Mouse (Mus musculus) intestine, embryonic 15.5 days (tissue): ENCODE results near the gene Ralbp1. TPM values are rescaled to one million over a fixed set of nuclear protein-coding genes. Genes with fewer than 3 reads are reported as not detected.

Source experiments
- ATAC-seq: fragments of 200-750 bp; cut with Nextera tagmentation; 2 replicates; pipeline ENCODE4 v1.8.0; 2017; ENCODE audit warnings: moderate TSS enrichment, moderate library complexity
- H3K27ac ChIP-seq: fragments of 300-500 bp; sonication (generic); 2 replicates; pipeline ENCODE4 v1.5.1; 2015; ENCODE audit warnings: mild to moderate bottlenecking, inconsistent platforms
- H3K27me3 ChIP-seq: fragments of 300-500 bp; sonication (generic); replicated peaks from 2 replicates; pipeline ENCODE4 v1.6.1; 2015; ENCODE audit warnings: inconsistent platforms
- H3K36me3 ChIP-seq: fragments of 300-500 bp; sonication (generic); 2 replicates; pipeline ENCODE4 v1.6.1; 2015; ENCODE audit warnings: inconsistent platforms
- H3K4me1 ChIP-seq: fragments of 300-500 bp; sonication (generic); replicated peaks from 2 replicates; pipeline ENCODE4 v1.6.1; 2015; ENCODE audit warnings: inconsistent platforms
- H3K4me2 ChIP-seq: fragments of 300-500 bp; sonication (generic); replicated peaks from 2 replicates; pipeline ENCODE4 v1.6.1; 2015; ENCODE audit warnings: mild to moderate bottlenecking, inconsistent platforms
- H3K4me3 ChIP-seq: fragments of 300-500 bp; sonication (generic); replicated peaks from 2 replicates; pipeline ENCODE4 v1.5.1; 2015; ENCODE audit warnings: inconsistent platforms
- H3K9ac ChIP-seq: fragments of 300-500 bp; sonication (generic); 2 replicates; pipeline ENCODE4 v1.6.1; 2015; ENCODE audit warnings: inconsistent platforms
- H3K9me3 ChIP-seq: fragments of 300-500 bp; sonication (generic); 2 replicates; pipeline ENCODE4 v1.6.1; 2016; ENCODE audit warnings: inconsistent platforms
- WGBS: fragments of 180-500 bp; shearing (Covaris S2); methylation state at CpG from one replicate; pipeline ENCODE4 v1.1.7; 2015; 5-methylcytosine and 5-hydroxymethylcytosine counted together
- polyA plus RNA-seq: library from polyadenylated mRNA; unstranded; fragments of >200 nt; fragmentation: Nextera tagmentation; extraction: Ambion mirVana; gene quantifications from 2 replicates; pipeline ENCODE4 v1.2.1, GENCODE M21; 2015

The Ralbp1 gene
- polyA plus RNA-seq, 1 experiment from 2014 or later = 64.3 TPM

DNA sequence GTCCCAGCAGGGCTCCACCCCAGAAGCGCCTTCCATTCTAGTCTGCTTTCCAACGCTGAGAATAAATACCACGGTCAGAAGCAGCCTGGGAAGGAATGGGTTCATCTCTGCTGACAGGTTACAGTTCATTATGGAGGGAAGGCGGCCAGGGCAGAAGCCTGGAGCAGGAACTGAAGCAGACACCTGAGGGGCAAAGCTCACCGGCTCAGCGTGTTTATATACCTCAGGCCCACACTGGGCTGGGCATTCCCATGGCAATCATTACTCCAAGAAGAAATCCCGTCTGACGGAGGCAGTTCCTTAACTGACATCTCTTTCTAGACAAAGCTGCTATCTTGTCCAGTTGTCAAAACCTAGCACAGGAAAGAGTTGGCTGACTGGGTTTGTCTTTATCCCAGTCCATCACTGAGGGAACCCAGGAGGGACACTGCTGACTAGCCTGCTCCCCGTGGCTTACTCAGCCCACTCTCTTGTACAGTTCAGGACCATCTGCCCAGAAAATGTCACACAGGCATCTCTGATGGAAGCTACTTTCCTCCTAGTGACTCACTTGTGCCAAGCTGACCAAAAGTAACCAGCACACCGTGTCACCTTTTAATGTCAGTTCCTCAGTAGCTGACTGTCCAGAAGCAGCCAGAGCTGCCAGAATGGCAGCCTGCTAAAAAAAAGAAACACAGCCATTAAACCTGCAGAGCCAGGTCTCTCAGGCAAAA is 42.8 kb downstream of the Ralbp1 start:
- no peaks in the 10 kb centered on the region for H3K27me3 ChIP-seq
- WGBS = 82% methylated on average over 10 of the region's 10 CpGs
- no peak overlapping the region for H3K9ac ChIP-seq
- H3K4me2 ChIP-seq = no peak overlapping the region
- H3K4me1 ChIP-seq = no peaks in the 10 kb centered on the region
- H3K36me3 ChIP-seq = peaks cover 23% of the 10 kb centered on the region
- H3K9me3 ChIP-seq = no peaks in the 10 kb centered on the region
- no peak overlapping the region for H3K4me3 ChIP-seq
- ATAC-seq = peak; percentile 56
- no peak overlapping the region for H3K27ac ChIP-seq

DNA sequence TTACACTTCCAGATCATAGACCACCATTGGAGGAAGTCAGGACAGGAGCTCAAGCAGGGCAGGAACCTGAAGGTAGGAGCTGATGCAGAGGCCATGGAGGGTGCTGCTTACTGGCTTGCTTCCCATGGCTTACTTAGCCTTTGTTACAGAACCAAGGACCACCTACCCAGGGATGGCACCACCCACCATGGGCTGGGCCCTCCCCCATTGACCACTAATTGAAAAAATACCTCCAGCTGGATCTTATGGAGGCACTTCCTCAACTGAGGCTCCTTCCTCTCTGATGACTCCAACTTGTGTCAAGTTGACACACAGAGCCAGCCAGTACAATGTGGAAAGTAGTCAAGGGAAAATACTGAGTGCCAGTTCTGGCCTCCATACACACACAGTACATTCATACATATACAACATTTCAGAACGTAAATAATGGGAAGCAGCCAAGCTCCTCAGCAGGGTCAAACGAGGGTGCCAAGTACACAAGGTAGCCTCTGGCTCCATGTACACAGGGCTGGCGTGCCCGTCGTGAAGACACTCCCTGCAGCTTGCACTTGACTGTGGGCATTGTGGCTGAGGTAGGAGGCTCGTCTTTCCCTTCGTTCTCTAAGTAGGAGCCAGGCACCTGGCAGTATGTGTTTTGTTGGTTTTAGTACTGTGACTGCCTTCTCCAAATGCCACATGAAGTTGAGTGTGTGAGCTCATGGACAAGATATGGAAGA is 45.9 kb downstream of the Ralbp1 start:
- Histone ChIP-seq H3K4me1 (no peaks in the 10 kb centered on the region), H3K4me2 (no peak overlapping the region), H3K9me3 (no peaks in the 10 kb centered on the region), H3K27me3 (no peaks in the 10 kb centered on the region), H3K9ac (no peak overlapping the region), H3K36me3 (peaks cover 44% of the 10 kb centered on the region), H3K27ac (no peak overlapping the region), H3K4me3 (no peak overlapping the region)
- WGBS = 82% methylated on average over 7 of the region's 7 CpGs
- no peak for ATAC-seq

DNA sequence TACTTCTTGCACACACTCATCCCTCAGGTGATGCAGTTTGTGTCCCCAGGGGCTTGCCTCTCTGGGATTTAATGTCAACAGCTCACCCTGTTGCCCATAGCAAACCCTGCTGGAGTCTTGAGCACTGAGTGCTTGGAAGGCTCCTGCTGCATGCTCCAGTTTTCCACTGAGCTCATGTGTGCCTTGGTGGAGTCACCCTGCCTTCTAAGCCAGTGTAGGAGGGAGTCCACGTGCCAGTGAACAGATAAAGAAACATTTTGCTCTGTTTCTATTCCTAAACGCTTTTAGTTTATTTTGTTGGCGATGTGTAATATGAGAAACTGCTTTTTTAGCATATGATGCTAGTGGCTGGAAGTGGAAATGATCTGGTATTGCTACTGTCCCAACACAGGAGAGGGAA is 48.9 kb downstream of the Ralbp1 start:
- Histone ChIP-seq H3K4me1 (no peaks in the 10 kb centered on the region), H3K9me3 (no peaks in the 10 kb centered on the region), H3K36me3 (peaks cover 49% of the 10 kb centered on the region), H3K27ac (no peak overlapping the region), H3K27me3 (no peaks in the 10 kb centered on the region), H3K4me3 (no peak overlapping the region), H3K9ac (no peak overlapping the region), H3K4me2 (no peak overlapping the region)
- WGBS = 89% methylated on average over 3 of the region's 3 CpGs
- no peak for ATAC-seq

DNA sequence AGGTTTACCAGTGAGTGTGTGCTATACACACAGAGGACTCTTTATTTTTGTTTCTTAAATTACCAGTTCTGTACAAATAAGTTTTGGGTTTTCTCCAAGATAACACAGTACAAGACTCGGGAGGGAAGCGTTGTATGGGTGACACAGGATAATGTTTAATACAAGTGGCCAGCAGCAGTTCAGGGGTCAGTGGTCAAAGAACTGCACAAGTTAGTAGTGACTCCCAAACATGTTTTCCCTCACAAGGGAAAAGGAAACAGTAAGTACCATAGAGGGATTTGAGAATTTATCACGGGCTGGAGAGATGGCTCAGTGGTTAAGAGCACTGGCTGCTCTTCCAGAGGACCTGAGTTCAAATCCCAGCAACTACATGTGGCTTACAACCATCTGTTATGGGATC is 51.7 kb downstream of the Ralbp1 start:
- Histone ChIP-seq H3K9me3 (no peaks in the 10 kb centered on the region), H3K36me3 (peaks cover 56% of the 10 kb centered on the region), H3K4me2 (no peak overlapping the region), H3K9ac (no peak overlapping the region), H3K4me3 (no peak overlapping the region), H3K27me3 (no peaks in the 10 kb centered on the region), H3K27ac (no peak overlapping the region), H3K4me1 (0 out of 2 replicates have a peak, but pooled peaks cover 2% of the 10 kb centered on the region)
- WGBS = 90% methylated on average over 3 of the region's 3 CpGs
- ATAC-seq = no peak

DNA sequence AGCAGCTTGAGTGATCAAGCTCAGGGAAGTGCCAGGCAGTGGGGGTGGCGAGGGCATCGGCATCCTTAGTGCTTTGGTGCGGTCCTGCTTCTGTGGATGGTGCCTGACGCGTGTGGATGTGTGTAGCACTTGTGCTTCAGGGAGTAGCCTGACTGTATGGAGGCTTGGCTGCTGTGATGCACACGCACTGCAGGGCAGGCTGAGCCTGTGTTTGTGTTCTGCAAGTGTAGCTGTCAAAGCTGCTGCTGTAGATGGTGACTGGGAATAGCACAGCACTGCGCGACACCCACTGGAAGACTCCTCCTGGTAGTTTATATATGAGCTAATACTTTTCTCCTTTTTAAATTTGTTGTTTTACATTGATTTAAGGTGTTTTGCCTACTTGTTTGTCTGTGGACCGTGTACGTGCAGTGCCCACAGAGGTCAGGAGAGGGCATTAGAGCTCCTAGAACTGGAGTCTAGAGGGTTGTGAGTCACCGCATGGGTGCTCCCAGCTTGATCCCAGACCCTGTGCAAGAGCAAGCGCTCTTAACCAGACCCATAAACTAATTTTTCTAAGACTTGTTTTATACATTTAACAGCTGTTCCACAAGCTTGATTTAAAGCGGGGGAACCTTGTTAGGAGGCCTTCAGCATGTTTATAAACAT is 55.3 kb downstream of the Ralbp1 start:
- 78% methylated on average over 13 of the region's 13 CpGs for WGBS
- 0 out of 2 replicates have a peak, but pooled peaks cover 2% of the 10 kb centered on the region for H3K4me1 ChIP-seq
- ATAC-seq = 0 out of 2 replicates have a peak, but pooled peaks have one; percentile 53
- H3K36me3 ChIP-seq = peaks cover 33% of the 10 kb centered on the region
- no peaks in the 10 kb centered on the region for H3K27me3 ChIP-seq
- no peak overlapping the region for H3K9ac ChIP-seq
- H3K4me3 ChIP-seq = no peak overlapping the region
- no peak overlapping the region for H3K27ac ChIP-seq
- H3K9me3 ChIP-seq = no peaks in the 10 kb centered on the region
- H3K4me2 ChIP-seq = no peak overlapping the region

DNA sequence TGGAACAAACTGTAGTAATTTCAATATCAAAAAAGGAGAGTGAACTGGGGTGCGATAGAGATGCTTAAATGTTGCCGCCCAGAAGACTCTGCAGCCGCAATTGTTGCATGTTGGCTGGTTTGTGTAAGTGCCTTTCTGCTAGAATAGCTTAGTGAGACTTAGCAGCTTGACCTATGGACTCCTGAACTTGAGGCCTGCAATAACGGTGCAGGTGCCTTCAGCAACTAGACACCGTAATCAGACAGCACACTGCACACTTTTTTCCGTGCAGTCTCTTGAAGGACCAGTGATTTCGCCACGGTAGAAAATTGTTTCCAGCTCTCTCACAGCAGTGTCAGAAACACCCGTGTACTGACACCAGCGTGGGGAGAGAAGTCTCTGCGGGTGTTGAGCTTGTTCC is 56.6 kb downstream of the Ralbp1 start:
- WGBS = 82% methylated on average over 11 of the region's 11 CpGs

DNA sequence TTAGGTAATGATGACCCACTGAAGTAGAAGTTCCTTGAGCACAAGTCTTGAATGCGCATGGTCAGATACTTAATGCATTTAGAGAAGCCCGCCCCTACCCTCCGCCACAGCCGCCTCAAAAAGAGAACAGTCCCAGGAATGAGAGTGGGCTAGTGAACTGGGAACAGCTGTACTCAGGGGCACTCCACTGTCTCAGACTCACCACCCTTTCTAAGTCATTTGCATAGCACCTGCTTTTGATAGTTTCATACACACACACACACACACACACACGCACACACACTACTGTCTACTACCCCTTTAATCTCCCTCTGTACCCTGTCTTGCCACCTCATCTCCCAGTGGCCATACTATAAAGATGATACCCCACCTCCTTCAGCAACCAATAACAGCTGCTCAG is 57.7 kb downstream of the Ralbp1 start:
- Histone ChIP-seq H3K4me2 (no peak overlapping the region), H3K9ac (no peak overlapping the region), H3K27ac (no peak overlapping the region), H3K27me3 (no peaks in the 10 kb centered on the region), H3K36me3 (peaks cover 21% of the 10 kb centered on the region), H3K4me1 (0 out of 2 replicates have a peak, but pooled peaks cover 2% of the 10 kb centered on the region), H3K4me3 (no peak overlapping the region), H3K9me3 (no peaks in the 10 kb centered on the region)
- no peak for ATAC-seq
- 91% methylated on average over 5 of the region's 5 CpGs for WGBS

More for the DNA sequence above, 56.6 kb downstream of the Ralbp1 start:
- Histone ChIP-seq H3K4me2 (no peak overlapping the region), H3K4me3 (no peak overlapping the region), H3K27me3 (no peaks in the 10 kb centered on the region), H3K9me3 (no peaks in the 10 kb centered on the region), H3K9ac (no peak overlapping the region), H3K4me1 (0 out of 2 replicates have a peak, but pooled peaks cover 2% of the 10 kb centered on the region), H3K27ac (no peak overlapping the region), H3K36me3 (peaks cover 32% of the 10 kb centered on the region)
- peak; percentile 52; the same call in 1 of the 2 replicates for ATAC-seq

DNA sequence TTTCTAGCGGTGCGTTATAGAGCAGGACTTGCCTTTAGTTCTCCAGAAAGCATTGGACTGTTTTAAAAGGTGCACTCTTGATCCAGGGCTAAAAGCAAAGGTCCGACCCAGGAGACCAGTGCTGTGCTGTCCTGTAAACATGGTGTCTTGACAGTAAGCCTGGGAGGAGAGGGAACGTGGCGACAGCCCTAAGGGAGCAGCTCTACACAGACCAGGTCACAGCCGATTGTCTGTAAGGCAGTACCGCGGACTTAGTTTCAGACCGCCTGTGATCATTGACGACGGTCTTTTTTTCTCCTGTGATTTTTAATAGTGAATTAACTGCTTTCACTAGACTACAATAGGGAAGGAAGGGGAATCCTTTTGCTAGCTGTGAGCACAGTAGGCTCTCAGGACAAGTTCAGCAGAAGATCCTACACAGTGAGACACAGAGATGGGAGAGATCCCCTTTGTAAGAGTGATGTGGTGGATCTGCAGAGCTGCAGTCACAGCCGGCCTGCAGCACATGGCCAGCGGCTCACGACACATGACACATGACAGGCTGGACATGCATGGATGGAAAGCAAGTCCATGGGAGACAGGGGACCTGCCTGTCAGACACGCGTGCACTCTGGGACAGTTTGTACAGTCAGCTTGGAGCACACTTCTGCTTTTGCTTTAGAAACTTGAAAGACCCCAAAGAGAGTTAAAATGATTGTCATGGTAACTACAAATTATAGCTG is 58.3 kb downstream of the Ralbp1 start:
- no peaks in the 10 kb centered on the region for H3K9me3 ChIP-seq
- H3K9ac ChIP-seq = no peak overlapping the region
- ATAC-seq = no peak
- H3K4me2 ChIP-seq = no peak overlapping the region
- no peaks in the 10 kb centered on the region for H3K27me3 ChIP-seq
- peaks cover 21% of the 10 kb centered on the region for H3K36me3 ChIP-seq
- WGBS = 94% methylated on average over 16 of the region's 16 CpGs
- H3K4me3 ChIP-seq = no peak overlapping the region
- no peak overlapping the region for H3K27ac ChIP-seq
- H3K4me1 ChIP-seq = 0 out of 2 replicates have a peak, but pooled peaks cover 2% of the 10 kb centered on the region

DNA sequence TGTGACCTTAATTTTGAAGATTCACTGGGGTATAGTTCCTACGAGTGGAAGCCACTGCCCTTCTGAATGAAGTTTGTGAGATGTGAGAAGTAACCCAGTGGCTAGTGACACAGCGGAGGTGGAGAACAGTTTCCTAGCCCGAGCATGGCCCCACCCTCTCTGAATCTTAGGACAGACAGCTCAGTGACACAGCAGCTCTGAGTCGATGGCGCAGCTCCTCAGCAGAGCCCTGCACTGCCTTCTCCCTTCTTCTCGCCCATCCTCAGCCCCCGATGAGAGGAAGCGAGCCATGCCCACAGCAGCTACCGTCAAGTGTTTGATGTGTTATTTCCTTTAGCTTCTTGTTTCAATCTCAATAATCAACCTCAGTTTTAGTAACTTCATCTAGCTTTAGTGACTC is 59.3 kb downstream of the Ralbp1 start:
- no peak overlapping the region for H3K27ac ChIP-seq
- H3K4me3 ChIP-seq = no peak overlapping the region
- 75% methylated on average over 9 of the region's 9 CpGs for WGBS
- 0 out of 2 replicates have a peak, but pooled peaks cover 2% of the 10 kb centered on the region for H3K4me1 ChIP-seq
- H3K4me2 ChIP-seq = no peak overlapping the region
- H3K36me3 ChIP-seq = peaks cover 19% of the 10 kb centered on the region
- no peak overlapping the region for H3K9ac ChIP-seq
- H3K9me3 ChIP-seq = no peaks in the 10 kb centered on the region
- no peak for ATAC-seq
- H3K27me3 ChIP-seq = no peaks in the 10 kb centered on the region

DNA sequence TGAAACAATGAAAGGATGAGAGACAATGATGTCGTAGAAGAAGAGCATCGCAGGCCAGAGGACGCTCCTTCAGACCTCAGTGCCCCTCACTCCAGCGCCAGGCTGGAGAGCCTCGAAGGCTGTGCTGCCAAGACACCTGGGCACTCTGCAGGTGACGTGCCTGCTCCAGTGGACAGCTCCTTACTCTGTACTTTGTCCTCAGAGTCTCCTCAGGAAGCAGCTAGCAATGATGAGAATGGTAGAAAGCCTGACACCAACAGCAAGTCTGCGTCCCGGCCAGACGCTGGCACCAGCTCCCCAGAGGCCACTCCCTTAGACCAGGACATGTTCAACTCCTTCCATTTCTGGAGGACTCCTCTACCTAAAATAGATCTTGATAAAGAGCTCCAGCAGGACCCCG is 61.4 kb downstream of the Ralbp1 start:
- Histone ChIP-seq H3K9me3 (no peaks in the 10 kb centered on the region), H3K36me3 (peaks cover 15% of the 10 kb centered on the region), H3K4me2 (no peak overlapping the region), H3K27ac (no peak overlapping the region), H3K9ac (no peak overlapping the region), H3K4me3 (no peak overlapping the region), H3K27me3 (no peaks in the 10 kb centered on the region), H3K4me1 (0 out of 2 replicates have a peak, but pooled peaks cover 2% of the 10 kb centered on the region)
- 89% methylated on average over 10 of the region's 10 CpGs for WGBS
- no peak for ATAC-seq

DNA sequence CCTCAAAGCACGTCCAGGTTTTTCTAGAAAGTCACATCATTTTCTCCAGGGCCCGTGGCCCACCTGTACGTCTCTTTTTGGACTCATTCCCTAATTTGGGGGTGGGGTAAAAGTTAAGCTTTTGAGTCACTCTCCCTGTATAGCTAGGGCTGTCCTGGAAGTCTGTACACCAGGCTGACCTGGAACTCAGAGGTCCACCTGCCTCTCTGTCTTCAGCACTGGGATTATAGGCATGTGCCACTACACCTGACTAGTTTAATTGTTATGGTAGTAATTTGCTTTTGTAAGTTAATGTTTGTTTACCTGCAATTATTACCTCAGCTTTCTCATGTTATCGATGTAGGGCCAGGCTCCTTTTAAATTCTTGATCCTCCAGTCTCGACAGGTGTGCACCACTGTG is 63.2 kb downstream of the Ralbp1 start:
- Histone ChIP-seq H3K9ac (no peak overlapping the region), H3K4me1 (no peaks in the 10 kb centered on the region), H3K27me3 (no peaks in the 10 kb centered on the region), H3K4me3 (no peak overlapping the region), H3K36me3 (peaks cover 9% of the 10 kb centered on the region), H3K27ac (no peak overlapping the region), H3K9me3 (no peaks in the 10 kb centered on the region), H3K4me2 (no peak overlapping the region)
- 93% methylated on average over 5 of the region's 5 CpGs for WGBS
- no peak for ATAC-seq

DNA sequence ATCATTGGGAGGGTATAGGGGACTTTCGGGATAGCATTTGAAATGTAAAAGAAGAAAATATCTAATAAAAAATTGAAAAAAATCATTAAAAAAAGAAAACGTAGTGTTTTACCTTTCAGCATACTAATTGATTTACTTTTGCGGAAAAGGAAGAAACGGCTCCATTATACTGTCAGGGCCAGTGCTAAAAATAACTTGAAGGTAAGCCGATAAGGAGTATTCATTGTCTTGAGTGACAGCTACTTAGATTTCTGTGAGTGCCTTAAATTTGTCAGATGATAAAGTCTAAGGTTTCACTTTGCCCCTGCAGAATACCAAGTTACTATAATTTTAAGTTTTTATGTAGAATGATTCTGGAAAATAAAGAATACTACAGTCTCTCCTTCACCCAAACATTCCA is 65.4 kb downstream of the Ralbp1 start:
- ATAC-seq = no peak
- Histone ChIP-seq H3K4me2 (no peak overlapping the region), H3K4me1 (no peaks in the 10 kb centered on the region), H3K27ac (no peak overlapping the region), H3K9me3 (no peaks in the 10 kb centered on the region), H3K9ac (no peak overlapping the region), H3K36me3 (peaks cover 20% of the 10 kb centered on the region), H3K4me3 (no peak overlapping the region), H3K27me3 (no peaks in the 10 kb centered on the region)
- WGBS = 83% methylated on average over 5 of the region's 5 CpGs
